In the genomic region with DNA sequence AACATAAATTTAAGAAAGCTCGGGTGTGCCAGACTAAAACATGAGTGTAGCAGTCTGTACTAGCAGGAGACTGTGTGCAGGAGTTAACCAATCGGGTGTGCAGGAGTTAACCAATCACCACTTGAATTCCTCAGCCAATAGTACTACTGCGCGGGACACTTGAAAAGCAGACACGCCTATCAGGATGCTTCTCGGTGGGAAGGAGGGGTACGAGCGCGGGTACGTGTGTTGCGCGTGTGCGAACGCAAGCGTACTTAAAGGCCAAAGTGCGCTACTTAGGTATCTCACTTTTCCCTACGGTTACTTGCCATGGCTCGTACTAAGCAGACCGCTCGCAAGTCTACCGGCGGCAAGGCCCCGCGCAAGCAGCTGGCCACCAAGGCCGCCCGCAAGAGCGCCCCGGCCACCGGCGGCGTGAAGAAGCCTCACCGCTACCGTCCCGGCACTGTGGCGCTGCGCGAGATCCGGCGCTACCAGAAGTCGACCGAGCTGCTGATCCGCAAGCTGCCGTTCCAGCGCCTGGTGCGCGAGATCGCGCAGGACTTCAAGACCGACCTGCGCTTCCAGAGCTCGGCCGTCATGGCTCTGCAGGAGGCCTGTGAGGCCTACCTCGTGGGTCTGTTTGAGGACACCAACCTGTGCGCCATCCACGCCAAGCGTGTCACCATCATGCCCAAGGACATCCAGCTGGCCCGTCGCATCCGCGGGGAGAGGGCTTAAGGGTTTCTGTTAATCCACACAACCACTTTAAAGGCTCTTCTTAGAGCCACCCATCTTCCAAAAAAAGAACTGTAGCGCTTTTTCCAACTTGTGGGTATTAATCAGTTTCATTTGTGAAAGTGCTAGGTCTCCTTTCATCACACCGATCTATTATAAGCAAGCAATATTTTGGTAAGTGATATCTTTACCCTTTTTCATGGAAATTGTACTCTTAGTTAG, we compare ENCODE assay signal across 8 mouse cellular contexts. TPM values are rescaled to one million over a fixed set of nuclear protein-coding genes. Genes with fewer than 3 reads are reported as not detected.
DNase-seq lines count a peak whose midpoint lies in the region; ATAC-seq lines count a peak whose summit lies in the region.
"Not testable (repeated sequence)": the region's sequence is repeated elsewhere in the genome, so short reads cannot be mapped to it uniquely, and the experiment has no call there.

A gene (plus strand): TSS at position 286 of the 939 bp plus-strand sequence.

- peak within 1 kb of the TSS; percentile 52 for H3K4me3 ChIP-seq in hindbrain, embryonic 15.5 days

- peak within 1 kb of the TSS; percentile 74 for H3K27ac ChIP-seq in hindbrain, embryonic 15.5 days (replicated peaks)

- H3K9me3 ChIP-seq in hindbrain, embryonic 15.5 days, result not testable (repeated sequence)

- H3K9ac ChIP-seq in hindbrain, embryonic 15.5 days, result peak within 1 kb of the TSS; percentile 36

- WGBS in hindbrain, embryonic 15.5 days, result under 1% methylated on average over 49 of the region's 62 CpGs

- ATAC-seq in hindbrain, embryonic 15.5 days (ENCODE audit: low FRiP score, low read depth), result peak; percentile 94

- not testable (repeated sequence) for H3K27me3 ChIP-seq in hindbrain, embryonic 15.5 days

- peak within 1 kb of the TSS; percentile 89 for H3K4me2 ChIP-seq in hindbrain, embryonic 15.5 days

- peaks cover 30% of the 10 kb centered on the region for H3K4me1 ChIP-seq in hindbrain, embryonic 15.5 days (replicated peaks)

- peak; percentile 85 for DNase-seq in T-cell, adult 2 months (ENCODE audit: low spot score)
- peak; percentile 79 to 88 for DNase-seq in cerebellum, postnatal 36 days
- peak; percentile 87 to 95 for DNase-seq in frontal cortex, postnatal 36 days (ENCODE audit: low spot score in 2 of 2)
- peak; percentile 91 for DNase-seq in left cerebral cortex, adult 11 months (ENCODE audit: low spot score)
- peak; percentile 94 for DNase-seq in lung, postnatal 36 days
- peak; percentile 98 for DNase-seq in retina, postnatal 1 day
- peak; percentile 67 to 70 for DNase-seq in urinary bladder, adult 18-20 months (ENCODE audit: low spot score in 2 of 2)

- not testable (repeated sequence) for H3K36me3 ChIP-seq in hindbrain, embryonic 15.5 days

RNA-seq across cellular contexts. Expression of the gene that starts here (rescaled TPM):
- polyA plus RNA-seq in hindbrain, embryonic 15.5 days (2015; fragmentation: Nextera tagmentation; extraction: Ambion mirVana), result 0.85 and 1.2 TPM in 2 replicates

Comparison
In these comparisons a context has a peak if more than half of its experiments do, and no peak if none do; other contexts are left out.
1. Peak in every context shown above with its lines: DNase-seq, ATAC-seq, H3K4me3 ChIP-seq and H3K27ac ChIP-seq.